Mouse (Mus musculus) liver, postnatal 0 days (tissue): ENCODE measurements at regions not wholly inside any gene's neighbourhood (a gene's known extent, or its start where the extent isn't known, plus 50 kb on each side); places are given as distances from the start of the nearest gene placed in this dataset.

Experiments
- ATAC-seq: fragments of 200-750 bp; cut with Nextera tagmentation; 2 replicates; pipeline ENCODE4 v1.8.0; 2017; ENCODE audit warnings: mild to moderate bottlenecking, moderate library complexity
- DNase-seq: peaks from one replicate; pipeline ENCODE4 v3.0.0-alpha.2; 2016
- H3K27ac ChIP-seq: fragments of 300-500 bp; sonication (generic); 2 replicates; pipeline ENCODE4 v1.5.1; 2014; ENCODE audit warnings: antibody characterized with exemption, moderate library complexity, mild to moderate bottlenecking, low read depth
- H3K27me3 ChIP-seq: fragments of 300-500 bp; sonication (generic); 2 replicates; pipeline ENCODE4 v1.6.1; 2014; ENCODE audit warnings: low read length, control low read depth, mixed read lengths; ENCODE audit not compliant: insufficient read depth
- H3K36me3 ChIP-seq: fragments of 300-500 bp; sonication (generic); replicated peaks from 2 replicates; pipeline ENCODE4 v1.6.1; 2014; ENCODE audit warnings: mild to moderate bottlenecking, control low read depth, low read length, moderate library complexity, mixed read lengths; ENCODE audit not compliant: insufficient read depth
- H3K4me1 ChIP-seq: fragments of 300-500 bp; sonication (generic); 2 replicates; pipeline ENCODE4 v1.6.1; 2014; ENCODE audit warnings: antibody characterized with exemption, mild to moderate bottlenecking, control low read depth; ENCODE audit not compliant: insufficient read depth
- H3K4me2 ChIP-seq: fragments of 300-500 bp; sonication (generic); 2 replicates; pipeline ENCODE4 v1.6.1; 2014; ENCODE audit warnings: low read depth, mild to moderate bottlenecking, low read length, moderate library complexity, mixed read lengths
- H3K4me3 ChIP-seq: fragments of 300-500 bp; sonication (generic); 2 replicates; pipeline ENCODE4 v1.5.1; 2014; ENCODE audit warnings: low read depth, low read length
- H3K9ac ChIP-seq: fragments of 300-500 bp; sonication (generic); replicated peaks from 2 replicates; pipeline ENCODE4 v1.6.1; 2014; ENCODE audit warnings: mild to moderate bottlenecking, moderate library complexity
- H3K9me3 ChIP-seq: fragments of 300-500 bp; sonication (generic); 2 replicates; pipeline ENCODE4 v1.6.1; 2016; ENCODE audit warnings: mild to moderate bottlenecking, control low read depth, low read length, mixed read lengths
- CTCF ChIP-seq: sonication (generic); IDR thresholded peaks from 2 replicates; pipeline ENCODE4 v1.5.1; 2016; ENCODE audit warnings: antibody characterized with exemption, low read depth
- EP300 ChIP-seq: IDR thresholded peaks from 2 replicates; pipeline ENCODE4 v1.6.1; 2016; ENCODE audit warnings: antibody characterized with exemption, low read depth, mild to moderate bottlenecking
- WGBS: fragments of 180-500 bp; shearing (Covaris S2); extraction: QIAGEN DNeasy Blood & Tissue Kit; methylation state at CpG from one replicate; pipeline ENCODE4 v1.1.7; 2014; ENCODE audit not compliant: insufficient replicate concordance; 5-methylcytosine and 5-hydroxymethylcytosine counted together

DNA sequence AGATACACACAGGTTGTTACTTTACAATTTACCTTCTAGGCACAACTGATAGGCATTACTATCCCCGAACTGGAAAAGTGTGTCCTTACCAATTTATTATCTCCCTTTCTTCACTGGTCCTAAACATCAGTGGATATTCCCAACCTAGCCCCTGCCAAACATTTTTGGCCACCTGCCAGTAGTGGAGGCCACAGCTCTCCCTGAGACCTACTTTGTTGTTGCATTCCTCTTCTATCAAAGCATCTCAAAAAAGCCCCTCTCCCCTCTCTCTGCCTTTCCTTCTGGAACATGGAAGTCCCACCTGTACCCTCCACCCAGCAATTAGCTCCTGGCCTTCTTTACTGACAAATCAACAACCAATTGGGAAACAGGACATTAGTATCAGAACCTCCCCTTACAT is 282.2 kb downstream of the Rnf152 start:
- H3K4me3 ChIP-seq, result no peak overlapping the region
- WGBS, result 78% methylated on average over 1 of the region's 1 CpGs
- H3K9me3 ChIP-seq, result no peaks in the 10 kb centered on the region
- TF ChIP-seq EP300, result no peak
- no peak for TF ChIP-seq CTCF
- no peaks in the 10 kb centered on the region for H3K4me1 ChIP-seq
- no peak overlapping the region for H3K9ac ChIP-seq
- no peak for ATAC-seq
- H3K4me2 ChIP-seq, result no peak overlapping the region
- H3K36me3 ChIP-seq, result no peaks in the 10 kb centered on the region
- H3K27me3 ChIP-seq, result no peaks in the 10 kb centered on the region
- H3K27ac ChIP-seq, result no peak overlapping the region
- DNase-seq, result no peak

- H3K9me3 ChIP-seq, result no peaks in the 10 kb centered on the region
- H3K27me3 ChIP-seq, result no peaks in the 10 kb centered on the region
- no peaks in the 10 kb centered on the region for H3K36me3 ChIP-seq
- H3K4me3 ChIP-seq, result no peak overlapping the region
- 55% methylated on average over 3 of the region's 3 CpGs for WGBS
- no peak overlapping the region for H3K4me2 ChIP-seq
- H3K27ac ChIP-seq, result no peak overlapping the region
- no peaks in the 10 kb centered on the region for H3K4me1 ChIP-seq
- no peak for ATAC-seq
- DNase-seq, result no peak
- H3K9ac ChIP-seq, result no peak overlapping the region
- no peak for TF ChIP-seq CTCF
- TF ChIP-seq EP300, result no peak
Measured at GRCm38 (mm10) chr1:105070661-105071455, 285.7 kb downstream of the Rnf152 start.

DNA sequence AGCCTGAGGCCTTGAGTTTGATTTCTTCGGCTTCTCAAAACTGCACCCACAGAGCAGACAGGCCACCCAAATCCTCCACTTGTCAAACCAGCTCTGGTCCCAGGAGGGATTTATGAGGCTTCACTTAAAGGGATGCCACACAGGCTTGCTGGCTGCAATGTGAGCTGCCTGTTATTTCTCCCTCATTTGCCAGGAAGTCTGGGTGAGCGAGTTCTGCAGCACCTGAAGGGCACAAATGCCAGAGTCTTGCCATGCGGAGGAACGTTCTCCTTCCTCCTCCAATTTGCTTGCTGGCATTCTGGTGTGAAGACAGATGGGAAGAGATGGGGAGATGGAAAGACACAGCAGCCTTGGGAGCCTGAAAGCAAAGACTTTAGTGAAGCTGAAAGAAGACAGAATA is 288.6 kb downstream of the Rnf152 start:
- H3K9me3 ChIP-seq, result no peaks in the 10 kb centered on the region
- H3K27me3 ChIP-seq, result no peaks in the 10 kb centered on the region
- H3K27ac ChIP-seq, result no peak overlapping the region
- H3K4me3 ChIP-seq, result no peak overlapping the region
- H3K4me1 ChIP-seq, result no peaks in the 10 kb centered on the region
- 66% methylated on average over 4 of the region's 4 CpGs for WGBS
- DNase-seq, result no peak
- H3K4me2 ChIP-seq, result no peak overlapping the region
- no peak overlapping the region for H3K9ac ChIP-seq
- TF ChIP-seq EP300, result no peak
- TF ChIP-seq CTCF, result no peak
- ATAC-seq, result no peak
- no peaks in the 10 kb centered on the region for H3K36me3 ChIP-seq

GRCm38 (mm10) chr1:105067049-105067795 is 289.3 kb downstream of the Rnf152 start:
- no peaks in the 10 kb centered on the region for H3K36me3 ChIP-seq
- no peaks in the 10 kb centered on the region for H3K9me3 ChIP-seq
- H3K27ac ChIP-seq, result no peak overlapping the region
- DNase-seq (no peak), ATAC-seq (no peak)
- 62% methylated on average over 4 of the region's 4 CpGs for WGBS
- no peak overlapping the region for H3K4me2 ChIP-seq
- H3K27me3 ChIP-seq, result no peaks in the 10 kb centered on the region
- no peak for TF ChIP-seq EP300
- H3K4me1 ChIP-seq, result no peaks in the 10 kb centered on the region
- H3K9ac ChIP-seq, result no peak overlapping the region
- H3K4me3 ChIP-seq, result no peak overlapping the region

GRCm38 (mm10) chr1:105050584-105051363 is 282.4 kb downstream of the Cdh20 start:
- TF ChIP-seq CTCF (no peak), EP300 (no peak)
- Histone ChIP-seq H3K4me3 (no peak overlapping the region), H3K27ac (no peak overlapping the region), H3K9me3 (no peaks in the 10 kb centered on the region), H3K9ac (no peak overlapping the region), H3K27me3 (no peaks in the 10 kb centered on the region), H3K4me1 (no peaks in the 10 kb centered on the region), H3K4me2 (no peak overlapping the region), H3K36me3 (no peaks in the 10 kb centered on the region)
- DNase-seq (no peak), ATAC-seq (no peak)
- WGBS, result 76% methylated on average over 10 of the region's 10 CpGs
